Mouse (Mus musculus) ES-Bruce4 (cell line): ENCODE results near the gene Iqcj. TPM values are rescaled to one million over a fixed set of nuclear protein-coding genes. Genes with fewer than 3 reads are reported as not detected.

ENCODE experiments used
- H3K27ac ChIP-seq: 2 replicates; pipeline ENCODE4 v1.5.1; 2012; ENCODE audit warnings: low read length, inconsistent platforms; ENCODE audit not compliant: insufficient read depth
- H3K27me3 ChIP-seq: 2 replicates; pipeline ENCODE4 v1.6.1; 2012; ENCODE audit warnings: mild to moderate bottlenecking, low read length, inconsistent platforms; ENCODE audit not compliant: control insufficient read depth, poor library complexity, insufficient read depth, severe bottlenecking
- H3K36me3 ChIP-seq: 2 replicates; pipeline ENCODE4 v1.6.1; 2012; ENCODE audit warnings: inconsistent platforms, mild to moderate bottlenecking, low read length, moderate library complexity; ENCODE audit not compliant: control insufficient read depth, poor library complexity, insufficient read depth, severe bottlenecking
- H3K4me1 ChIP-seq: one replicate; pipeline ENCODE4 v1.8.1; 2011; ENCODE audit warnings: low read length; ENCODE audit not compliant: control insufficient read depth, insufficient read depth
- H3K4me3 ChIP-seq: 2 replicates; pipeline ENCODE4 v1.5.1; 2011; ENCODE audit warnings: low read depth, mild to moderate bottlenecking, low read length
- H3K9ac ChIP-seq: 2 replicates; pipeline ENCODE4 v1.6.1; 2012; ENCODE audit warnings: low read depth, mild to moderate bottlenecking, inconsistent platforms; ENCODE audit not compliant: poor library complexity, severe bottlenecking
- H3K9me3 ChIP-seq: replicated peaks from 2 replicates; pipeline ENCODE4 v1.6.1; 2012; ENCODE audit warnings: mild to moderate bottlenecking, low read length, inconsistent platforms; ENCODE audit not compliant: control insufficient read depth, poor library complexity, insufficient read depth, severe bottlenecking
- CTCF ChIP-seq: IDR thresholded peaks from one replicate; pipeline ENCODE4 v1.8.1; 2011; ENCODE audit warnings: low read depth, low read length
- EP300 ChIP-seq: IDR thresholded peaks from 2 replicates; pipeline ENCODE4 v1.6.1; 2011; ENCODE audit warnings: low read depth, low read length; ENCODE audit not compliant: insufficient read depth
- POLR2A ChIP-seq: IDR thresholded peaks from one replicate; pipeline ENCODE4 v1.8.1; 2011; ENCODE audit warnings: low read length; ENCODE audit not compliant: insufficient read depth
- polyA plus RNA-seq: library from polyadenylated mRNA; stranded (reverse); fragments of >200 nt; gene quantifications from 2 replicates; pipeline ENCODE4 v1.2.4, GENCODE M21; 2011; ENCODE audit warnings: low read depth; ENCODE audit not compliant: missing spikeins, insufficient read depth, insufficient read length

The Iqcj gene
- polyA plus RNA-seq, 1 experiment = not detected

GRCm38 (mm10) chr3:68105081-68105685, 213.2 kb downstream of the Iqcj start:
- Histone ChIP-seq H3K9me3 (no peaks in the 10 kb centered on the region), H3K27ac (no peak overlapping the region), H3K36me3 (no peaks in the 10 kb centered on the region), H3K9ac (no peak overlapping the region), H3K4me1 (no peaks in the 10 kb centered on the region), H3K4me3 (no peak overlapping the region), H3K27me3 (no peaks in the 10 kb centered on the region)
- TF ChIP-seq POLR2A (no peak), EP300 (no peak), CTCF (no peak)

Other genes with a start within 250 kb of the Iqcj start
- not detected in 2 replicates for gene Iqschfp, start within 50 bp of the Iqcj start, polyA plus RNA-seq
- 82.1 and 85.2 TPM in 2 replicates for gene Schip1, start 172.6 kb downstream of the Iqcj start, polyA plus RNA-seq